Mouse (Mus musculus): ENCODE measurements around the gene Dclk2. TPM values are rescaled to one million over a fixed set of nuclear protein-coding genes. Genes with fewer than 3 reads are reported as not detected.

Gene Dclk2
- polyA plus RNA-seq, 1 experiment from 2014 or later, result 2.4 TPM

DNA sequence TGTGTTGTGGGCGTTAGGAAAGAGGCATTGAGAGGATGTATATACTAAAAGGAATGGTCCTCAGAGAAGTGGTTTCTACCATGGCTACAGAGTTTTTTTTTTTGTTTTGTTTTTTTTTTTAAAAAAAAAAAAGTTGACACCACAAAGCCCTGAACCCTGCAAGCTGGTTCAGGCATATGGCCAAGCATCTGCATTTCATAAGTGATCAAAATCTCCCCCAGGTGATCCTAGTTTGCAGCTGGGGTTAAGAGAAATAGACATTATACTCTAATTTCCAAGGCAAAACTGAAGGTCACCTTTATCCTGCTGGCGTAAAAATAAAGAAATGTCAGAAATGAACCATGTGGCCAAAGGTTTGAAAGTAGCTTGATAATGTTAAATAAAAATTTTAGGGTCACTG, 60.9 kb downstream of the Dclk2 start:
- Histone ChIP-seq H3K36me3 (no peaks in the 10 kb centered on the region), H3K4me1 (replicated peaks) (peaks cover 3% of the 10 kb centered on the region; the same call in 1 of the 2 replicates), H3K27me3 (no peaks in the 10 kb centered on the region), H3K9ac (no peak overlapping the region), H3K4me3 (no peak overlapping the region), H3K27ac (no peak overlapping the region), H3K4me2 (no peak overlapping the region), H3K9me3 (replicated peaks) (no peaks in the 10 kb centered on the region)
- WGBS, result 85% methylated on average over 2 of the region's 2 CpGs
- no peak for ATAC-seq (replicated peaks; ENCODE audit: insufficient number of reproducible peaks, insufficient read depth, low FRiP score, low read depth)

GRCm38 (mm10) chr3:86858699-86859098, 62.0 kb downstream of the Dclk2 start:
- no peaks in the 10 kb centered on the region for H3K36me3 ChIP-seq
- no peaks in the 10 kb centered on the region for H3K9me3 ChIP-seq (replicated peaks)
- WGBS, result 88% methylated on average over 5 of the region's 5 CpGs
- peaks cover 3% of the 10 kb centered on the region; the same call in 1 of the 2 replicates for H3K4me1 ChIP-seq (replicated peaks)
- no peak overlapping the region for H3K4me2 ChIP-seq
- no peak overlapping the region for H3K9ac ChIP-seq
- no peak overlapping the region for H3K4me3 ChIP-seq
- H3K27me3 ChIP-seq, result no peaks in the 10 kb centered on the region
- ATAC-seq (replicated peaks; ENCODE audit: insufficient number of reproducible peaks, insufficient read depth, low FRiP score, low read depth), result no peak
- H3K27ac ChIP-seq, result no peak overlapping the region

GRCm38 (mm10) chr3:86857833-86858398, 62.7 kb downstream of the Dclk2 start:
- Histone ChIP-seq H3K4me1 (replicated peaks) (peaks cover 1% of the 10 kb centered on the region; the same call in 1 of the 2 replicates), H3K4me3 (no peak overlapping the region), H3K9ac (no peak overlapping the region), H3K9me3 (replicated peaks) (no peaks in the 10 kb centered on the region), H3K36me3 (no peaks in the 10 kb centered on the region), H3K27ac (no peak overlapping the region), H3K4me2 (no peak overlapping the region), H3K27me3 (no peaks in the 10 kb centered on the region)
- 81% methylated on average over 8 of the region's 8 CpGs for WGBS
- no peak for ATAC-seq (replicated peaks; ENCODE audit: insufficient number of reproducible peaks, insufficient read depth, low FRiP score, low read depth)

- no peak overlapping the region for H3K27ac ChIP-seq
- no peak for ATAC-seq (replicated peaks; ENCODE audit: insufficient number of reproducible peaks, insufficient read depth, low FRiP score, low read depth)
- 59% methylated on average over 3 of the region's 3 CpGs for WGBS
These were observed 67.8 kb downstream of the Dclk2 start for GRCm38 (mm10) chr3:86852867-86853266.

DNA sequence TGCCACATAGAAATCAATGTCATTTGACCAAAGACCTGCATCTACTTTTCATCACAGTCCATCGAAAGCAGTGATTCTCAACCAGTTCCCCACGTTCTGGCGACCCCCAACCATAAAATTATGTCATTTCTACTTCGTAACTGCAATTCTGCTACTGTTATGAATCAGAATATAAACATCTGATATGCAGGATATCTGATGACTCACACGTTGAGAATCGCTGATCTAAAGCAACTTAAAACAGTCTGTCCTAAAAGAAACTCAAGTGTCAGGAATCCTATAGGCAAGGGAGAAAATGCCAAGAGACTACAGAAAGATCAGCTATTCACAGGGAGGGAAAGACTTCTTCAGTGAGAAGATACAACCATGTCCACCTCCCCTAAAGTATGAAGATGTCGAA, 69.5 kb downstream of the Dclk2 start:
- no peak overlapping the region for H3K4me3 ChIP-seq
- no peak overlapping the region for H3K27ac ChIP-seq
- ATAC-seq (replicated peaks; ENCODE audit: insufficient number of reproducible peaks, insufficient read depth, low FRiP score, low read depth), result no peak
- no peaks in the 10 kb centered on the region for H3K36me3 ChIP-seq
- no peaks in the 10 kb centered on the region for H3K27me3 ChIP-seq
- 75% methylated on average over 7 of the region's 7 CpGs for WGBS
- H3K9ac ChIP-seq, result no peak overlapping the region
- H3K9me3 ChIP-seq (replicated peaks), result no peaks in the 10 kb centered on the region
- H3K4me1 ChIP-seq (replicated peaks), result peaks cover 4% of the 10 kb centered on the region; the same call in 1 of the 2 replicates
- no peak overlapping the region for H3K4me2 ChIP-seq

More at GRCm38 (mm10) chr3:86852867-86853266, 67.8 kb downstream of the Dclk2 start:
- no peaks in the 10 kb centered on the region for H3K27me3 ChIP-seq
- no peaks in the 10 kb centered on the region for H3K9me3 ChIP-seq (replicated peaks)
- H3K36me3 ChIP-seq, result no peaks in the 10 kb centered on the region
- H3K9ac ChIP-seq, result no peak overlapping the region
- no peak overlapping the region for H3K4me2 ChIP-seq
- H3K4me3 ChIP-seq, result no peak overlapping the region
- peaks cover 4% of the 10 kb centered on the region; the same call in 1 of the 2 replicates for H3K4me1 ChIP-seq (replicated peaks)

DNA sequence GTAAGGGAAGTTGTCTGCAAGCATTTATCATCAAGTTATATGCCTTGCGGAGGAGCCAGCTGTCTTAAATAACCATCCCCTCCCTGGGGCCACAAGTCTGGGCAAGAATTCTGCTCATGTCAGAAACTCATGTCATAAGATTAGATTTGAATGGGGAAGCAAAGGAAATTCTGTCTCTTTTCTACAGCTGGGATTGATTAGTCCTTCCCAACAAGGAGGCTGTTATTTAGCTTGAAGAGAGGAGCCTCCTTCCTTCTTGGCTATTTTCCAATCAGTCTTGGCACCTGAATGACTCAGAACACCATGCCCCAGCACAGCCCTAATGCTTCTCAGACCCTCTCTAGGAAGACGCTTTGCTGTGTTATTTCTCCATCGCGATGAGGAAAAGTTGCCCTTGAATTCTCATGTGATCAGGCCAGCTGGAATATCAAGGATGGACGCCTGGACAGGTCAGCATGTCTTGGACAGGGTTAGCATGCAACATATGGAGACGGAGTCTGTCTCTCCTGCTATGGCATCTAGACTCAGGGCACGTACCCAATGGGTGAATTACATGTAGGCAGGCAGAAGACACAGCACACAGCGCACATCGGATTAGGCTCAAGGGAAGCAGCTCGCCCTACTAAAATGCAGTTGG, 70.1 kb downstream of the Dclk2 start:
- Histone ChIP-seq H3K4me1 (replicated peaks) (peaks cover 4% of the 10 kb centered on the region; the same call in 1 of the 2 replicates), H3K9ac (no peak overlapping the region), H3K4me3 (no peak overlapping the region), H3K27ac (0 out of 2 replicates have a peak overlapping the region, but pooled peaks have one; percentile 20), H3K27me3 (no peaks in the 10 kb centered on the region), H3K9me3 (replicated peaks) (no peaks in the 10 kb centered on the region), H3K4me2 (no peak overlapping the region), H3K36me3 (no peaks in the 10 kb centered on the region)
- no peak for ATAC-seq (replicated peaks; ENCODE audit: insufficient number of reproducible peaks, insufficient read depth, low FRiP score, low read depth)
- 67% methylated on average over 10 of the region's 10 CpGs for whole genome bisulfite sequencing

- Histone ChIP-seq H3K27ac (no peak overlapping the region), H3K9ac (no peak overlapping the region), H3K36me3 (no peaks in the 10 kb centered on the region), H3K4me3 (no peak overlapping the region), H3K9me3 (replicated peaks) (no peaks in the 10 kb centered on the region), H3K4me2 (no peak overlapping the region), H3K27me3 (no peaks in the 10 kb centered on the region), H3K4me1 (replicated peaks) (0 out of 2 replicates have a peak, but pooled peaks cover 6% of the 10 kb centered on the region)
- WGBS, result 81% methylated on average over 2 of the region's 2 CpGs
- ATAC-seq (replicated peaks; ENCODE audit: insufficient number of reproducible peaks, insufficient read depth, low FRiP score, low read depth), result no peak
These were observed 71.3 kb downstream of the Dclk2 start for GRCm38 (mm10) chr3:86849337-86849736.

DNA sequence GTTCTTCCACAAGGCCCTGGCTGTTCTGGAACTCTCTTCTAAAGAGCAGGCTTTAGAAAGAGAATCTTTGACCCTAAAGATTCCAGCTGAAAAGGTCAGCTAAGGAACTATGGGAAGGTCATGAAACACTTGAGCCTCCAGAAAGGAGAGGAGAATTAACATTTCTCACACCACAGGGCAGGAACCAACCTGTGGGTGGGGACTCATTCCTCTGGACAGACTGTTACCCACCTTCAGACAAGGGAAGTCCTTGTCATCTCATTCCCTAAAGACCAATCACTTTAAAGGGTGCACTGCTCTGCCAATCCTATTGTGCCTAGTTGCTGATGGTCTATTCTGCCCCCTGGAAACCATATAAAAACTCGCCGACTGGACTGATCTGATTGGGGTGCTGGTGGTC, 73.1 kb downstream of the Dclk2 start:
- H3K4me2 ChIP-seq, result no peak overlapping the region
- H3K36me3 ChIP-seq, result no peaks in the 10 kb centered on the region
- 86% methylated on average over 2 of the region's 2 CpGs for WGBS
- no peak overlapping the region for H3K9ac ChIP-seq
- no peaks in the 10 kb centered on the region for H3K27me3 ChIP-seq
- no peak overlapping the region for H3K4me3 ChIP-seq
- no peak overlapping the region for H3K27ac ChIP-seq
- 0 out of 2 replicates have a peak, but pooled peaks cover 6% of the 10 kb centered on the region for H3K4me1 ChIP-seq (replicated peaks)
- H3K9me3 ChIP-seq (replicated peaks), result no peaks in the 10 kb centered on the region
- ATAC-seq (replicated peaks; ENCODE audit: insufficient number of reproducible peaks, insufficient read depth, low FRiP score, low read depth), result no peak

- Histone ChIP-seq H3K9ac (no peak overlapping the region), H3K4me3 (no peak overlapping the region), H3K4me2 (no peak overlapping the region), H3K36me3 (no peaks in the 10 kb centered on the region), H3K9me3 (replicated peaks) (no peaks in the 10 kb centered on the region), H3K27me3 (no peaks in the 10 kb centered on the region), H3K27ac (no peak overlapping the region), H3K4me1 (replicated peaks) (0 out of 2 replicates have a peak, but pooled peaks cover 6% of the 10 kb centered on the region)
- ATAC-seq (replicated peaks; ENCODE audit: insufficient number of reproducible peaks, insufficient read depth, low FRiP score, low read depth), result no peak
- WGBS, result 50% methylated on average over 4 of the region's 4 CpGs
These were observed 74.6 kb downstream of the Dclk2 start for GRCm38 (mm10) chr3:86846036-86846435.

DNA sequence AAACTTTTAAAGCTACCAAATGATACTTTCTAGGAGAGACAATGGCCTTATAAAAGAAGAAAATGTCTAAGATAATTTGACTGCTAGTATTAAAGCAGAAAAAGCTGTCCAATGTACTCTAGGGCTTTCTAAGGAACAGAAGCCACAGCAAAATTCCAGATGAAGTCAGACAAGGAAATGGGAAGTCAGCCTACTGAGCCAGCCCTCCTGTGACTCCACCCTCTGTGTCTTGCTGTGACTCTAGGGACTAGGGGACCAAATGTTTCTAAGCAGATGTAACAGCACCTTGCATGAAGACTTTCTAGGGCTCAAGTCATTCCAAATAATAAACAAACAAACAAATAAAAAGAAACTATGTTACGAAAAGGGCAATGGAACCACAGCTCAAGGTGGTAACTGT, 75.1 kb downstream of the Dclk2 start:
- Histone ChIP-seq H3K9me3 (replicated peaks) (no peaks in the 10 kb centered on the region), H3K4me3 (no peak overlapping the region), H3K4me1 (replicated peaks) (0 out of 2 replicates have a peak, but pooled peaks cover 4% of the 10 kb centered on the region), H3K27ac (no peak overlapping the region), H3K9ac (no peak overlapping the region), H3K27me3 (no peaks in the 10 kb centered on the region), H3K4me2 (no peak overlapping the region), H3K36me3 (no peaks in the 10 kb centered on the region)
- no peak for ATAC-seq (replicated peaks; ENCODE audit: insufficient number of reproducible peaks, insufficient read depth, low FRiP score, low read depth)
- 89% methylated on average over 1 of the region's 1 CpGs for WGBS

DNA sequence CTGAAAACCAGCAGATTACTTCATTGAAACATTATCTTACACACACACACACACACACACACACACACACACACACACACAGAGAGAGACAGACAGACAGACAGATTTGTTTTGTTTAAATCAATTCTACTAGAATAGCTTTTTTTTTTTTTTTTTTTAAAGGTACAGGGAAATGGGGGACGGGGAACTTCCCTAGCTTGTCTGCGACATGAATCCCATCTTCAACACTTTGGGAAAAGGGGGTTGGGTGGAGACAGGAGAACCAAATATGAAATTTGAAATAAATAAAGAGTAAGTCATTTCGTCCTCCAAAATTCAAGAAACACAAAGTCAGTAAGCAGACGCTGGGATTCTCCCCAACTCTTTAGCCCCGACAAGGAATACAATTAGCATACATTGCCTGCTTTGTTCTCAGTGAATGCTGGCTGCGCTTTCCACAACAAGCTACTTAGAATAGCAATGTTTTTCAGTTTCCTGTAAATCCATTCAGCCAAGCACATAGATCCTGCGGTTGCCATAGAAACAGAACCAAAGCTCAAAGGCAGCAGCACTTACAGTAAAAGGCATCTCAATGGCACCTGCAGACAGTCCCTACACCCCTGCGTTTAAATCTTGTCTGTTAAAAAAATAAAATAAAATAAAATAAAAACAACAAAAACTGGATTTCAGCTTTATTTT, 75.7 kb downstream of the Dclk2 start:
- H3K4me3 ChIP-seq, result no peak overlapping the region
- H3K27me3 ChIP-seq, result no peaks in the 10 kb centered on the region
- 0 out of 2 replicates have a peak overlapping the region, but pooled peaks have one; percentile 13 for H3K4me2 ChIP-seq
- H3K36me3 ChIP-seq, result no peaks in the 10 kb centered on the region
- H3K9ac ChIP-seq, result no peak overlapping the region
- ATAC-seq (replicated peaks; ENCODE audit: insufficient number of reproducible peaks, insufficient read depth, low FRiP score, low read depth), result no peak
- H3K4me1 ChIP-seq (replicated peaks), result 0 out of 2 replicates have a peak, but pooled peaks cover 2% of the 10 kb centered on the region
- no peaks in the 10 kb centered on the region for H3K9me3 ChIP-seq (replicated peaks)
- no peak overlapping the region for H3K27ac ChIP-seq
- WGBS, result 30% methylated on average over 8 of the region's 8 CpGs
